Mouse (Mus musculus) embryonic facial prominence, embryonic 13.5 days (tissue): ENCODE measurements around the gene Pmf1. TPM values are rescaled to one million over a fixed set of nuclear protein-coding genes. Genes with fewer than 3 reads are reported as not detected.
A peak's percentile ranks its signal among the peaks of the same experiment; 100 is the strongest.
"Not testable (repeated sequence)": the region's sequence is repeated elsewhere in the genome, so short reads cannot be mapped to it uniquely, and the experiment has no call there.

Source experiments
- ATAC-seq: fragments of 200-750 bp; cut with Nextera tagmentation; 2 replicates; pipeline ENCODE4 v1.8.0; 2017; ENCODE audit warnings: low read depth; ENCODE audit not compliant: insufficient number of reproducible peaks, insufficient read depth, low FRiP score, low TSS enrichment
- H3K27ac ChIP-seq: fragments of 300-500 bp; sonication (generic); 2 replicates; pipeline ENCODE4 v1.5.1; 2015; ENCODE audit warnings: moderate library complexity, mild to moderate bottlenecking, inconsistent platforms
- H3K27me3 ChIP-seq: fragments of 300-500 bp; sonication (generic); 2 replicates; pipeline ENCODE4 v1.6.1; 2015; ENCODE audit warnings: mild to moderate bottlenecking, inconsistent platforms
- H3K36me3 ChIP-seq: fragments of 300-500 bp; sonication (generic); 2 replicates; pipeline ENCODE4 v1.6.1; 2015; ENCODE audit warnings: mild to moderate bottlenecking, inconsistent platforms
- H3K4me1 ChIP-seq: fragments of 300-500 bp; sonication (generic); 2 replicates; pipeline ENCODE4 v1.6.1; 2015; ENCODE audit warnings: inconsistent platforms
- H3K4me2 ChIP-seq: fragments of 300-500 bp; sonication (generic); 2 replicates; pipeline ENCODE4 v1.6.1; 2015; ENCODE audit warnings: moderate library complexity, mild to moderate bottlenecking, inconsistent platforms
- H3K4me3 ChIP-seq: fragments of 300-500 bp; sonication (generic); 2 replicates; pipeline ENCODE4 v1.5.1; 2015; ENCODE audit warnings: mild to moderate bottlenecking, inconsistent platforms
- H3K9ac ChIP-seq: fragments of 300-500 bp; sonication (generic); 2 replicates; pipeline ENCODE4 v1.6.1; 2015; ENCODE audit warnings: mild to moderate bottlenecking, inconsistent platforms
- H3K9me3 ChIP-seq: fragments of 300-500 bp; sonication (generic); 2 replicates; pipeline ENCODE4 v1.6.1; 2016; ENCODE audit warnings: inconsistent platforms
- WGBS: fragments of 180-500 bp; shearing (Covaris S2); methylation state at CpG from one replicate; pipeline ENCODE4 v1.1.7; 2015; ENCODE audit warnings: mixed read lengths; 5-methylcytosine and 5-hydroxymethylcytosine counted together
- polyA plus RNA-seq: library from polyadenylated mRNA; unstranded; fragments of >200 nt; fragmentation: Nextera tagmentation; extraction: Ambion mirVana; gene quantifications from 2 replicates; pipeline ENCODE4 v1.2.1, GENCODE M21; 2015

Pmf1 gene
- polyA plus RNA-seq, 1 experiment from 2014 or later: 153 TPM

DNA sequence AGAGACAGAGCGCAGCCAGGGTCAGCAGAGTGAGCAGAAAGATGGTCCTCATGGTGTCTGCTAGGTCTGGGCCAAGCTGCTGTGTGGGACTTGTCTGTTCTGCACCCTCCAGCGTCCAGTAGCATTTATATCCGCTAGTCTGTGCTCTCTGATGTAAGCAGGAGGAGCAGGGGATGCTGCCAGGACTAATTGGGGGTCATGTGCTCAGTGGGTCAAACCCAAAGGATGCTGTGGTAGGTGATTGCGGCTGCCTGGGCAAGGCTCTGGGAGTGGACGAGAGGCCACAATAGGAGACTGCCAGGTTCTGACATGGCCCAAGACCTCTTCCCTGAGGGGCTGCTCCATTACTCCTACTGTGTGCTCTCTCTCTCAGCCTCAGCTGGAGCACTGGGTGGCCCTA lies 25.8 kb downstream of the Pmf1 start, which contains the start of gene Bglap:
Gene Bglap (minus strand): TSS at position 101 of the 400 bp plus-strand sequence.
- 75% methylated on average over 5 of the region's 5 CpGs for WGBS
- Histone ChIP-seq H3K9me3 (no peaks in the 10 kb centered on the region), H3K4me3 (no peak within 1 kb of the TSS), H3K27ac (no peak within 1 kb of the TSS), H3K4me2 (no peak within 1 kb of the TSS), H3K36me3 (no peaks in the 10 kb centered on the region), H3K9ac (no peak within 1 kb of the TSS), H3K27me3 (no peaks in the 10 kb centered on the region), H3K4me1 (peaks cover 5% of the 10 kb centered on the region; the same call in 1 of the 2 replicates)
- no peak for ATAC-seq

DNA sequence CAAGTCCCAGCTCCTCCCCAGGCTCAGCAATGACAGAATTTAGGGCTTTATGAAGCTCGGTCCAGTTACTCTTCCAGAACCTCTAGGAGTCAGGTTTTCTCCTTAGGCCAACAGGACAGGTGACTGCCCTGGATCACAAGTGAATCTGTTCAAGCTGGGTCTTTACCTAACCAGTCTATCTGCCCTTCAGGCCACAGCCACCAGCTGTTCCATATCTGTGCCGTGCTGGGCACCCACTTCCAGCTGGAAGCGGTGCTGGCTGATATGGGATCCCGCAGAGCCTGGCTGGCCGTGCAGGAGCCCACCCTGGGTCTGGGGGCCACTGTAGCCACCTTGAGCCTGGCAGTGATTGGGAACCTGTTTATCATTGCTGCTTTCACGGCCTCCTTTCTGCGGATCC lies 27.7 kb downstream of the Pmf1 start:
- H3K36me3 ChIP-seq, H3K27me3 ChIP-seq, ATAC-seq, H3K4me3 ChIP-seq, H3K4me1 ChIP-seq, H3K9ac ChIP-seq, H3K9me3 ChIP-seq, H3K27ac ChIP-seq: not testable (repeated sequence)
- WGBS: 0% methylated on average over 1 of the region's 7 CpGs
- H3K4me2 ChIP-seq: peak overlapping the region; percentile 56; the same call in 1 of the 2 replicates

DNA sequence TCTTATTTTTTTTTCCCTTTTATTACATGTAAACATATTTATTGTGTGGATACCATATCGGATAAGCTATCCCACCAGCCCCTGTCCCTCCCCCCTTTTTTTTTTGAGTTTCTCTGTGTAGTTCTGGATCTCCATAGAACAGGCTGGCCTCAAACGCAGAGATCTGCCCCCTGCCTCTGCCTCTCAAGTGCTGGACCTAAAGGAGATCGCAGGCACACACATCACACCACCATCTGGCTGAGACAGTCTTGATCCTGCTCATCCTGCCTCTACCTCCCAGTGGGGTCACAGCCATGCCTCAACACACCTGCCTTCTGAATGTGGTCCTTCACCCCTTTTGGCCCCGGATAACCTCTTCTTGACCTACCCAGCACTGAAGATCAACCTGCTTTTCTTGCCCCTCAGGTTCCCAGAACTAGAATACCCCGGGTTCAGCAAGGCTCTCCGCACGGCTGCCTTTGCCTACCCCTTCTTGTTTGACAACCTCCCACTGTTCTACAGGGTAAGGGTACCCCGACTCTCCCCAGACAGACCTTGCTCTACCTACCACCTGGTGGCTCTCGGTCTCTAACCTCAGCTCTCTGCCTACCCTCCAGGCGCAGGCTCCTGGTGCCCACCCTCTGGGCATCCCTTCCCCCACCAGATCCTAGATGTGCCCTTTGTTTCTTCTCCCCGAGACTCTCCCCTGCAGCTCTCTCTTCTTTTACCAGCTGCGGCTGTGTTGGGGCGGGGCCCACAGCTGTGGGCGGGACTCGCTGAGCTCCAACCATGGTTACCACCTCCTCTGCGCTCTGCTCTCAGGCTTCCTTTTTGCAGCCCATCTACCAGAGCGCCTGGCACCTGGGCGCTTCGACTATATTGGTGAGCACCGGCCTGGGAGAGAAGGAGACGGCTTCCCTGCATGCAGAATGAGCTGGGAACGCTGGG lies 28.5 kb downstream of the Pmf1 start:
- not testable (repeated sequence) for H3K4me1 ChIP-seq, H3K27me3 ChIP-seq, H3K9me3 ChIP-seq, H3K36me3 ChIP-seq
- H3K27ac ChIP-seq: peak overlapping the region; percentile 34; the same call in 1 of the 2 replicates
- H3K4me3 ChIP-seq: peak overlapping the region; percentile 30
- ATAC-seq: peak; percentile 74; the same call in 1 of the 2 replicates
- 7% methylated on average over 19 of the region's 22 CpGs for WGBS
- peak overlapping the region; percentile 56 for H3K4me2 ChIP-seq
- H3K9ac ChIP-seq: peak overlapping the region; percentile 28

DNA sequence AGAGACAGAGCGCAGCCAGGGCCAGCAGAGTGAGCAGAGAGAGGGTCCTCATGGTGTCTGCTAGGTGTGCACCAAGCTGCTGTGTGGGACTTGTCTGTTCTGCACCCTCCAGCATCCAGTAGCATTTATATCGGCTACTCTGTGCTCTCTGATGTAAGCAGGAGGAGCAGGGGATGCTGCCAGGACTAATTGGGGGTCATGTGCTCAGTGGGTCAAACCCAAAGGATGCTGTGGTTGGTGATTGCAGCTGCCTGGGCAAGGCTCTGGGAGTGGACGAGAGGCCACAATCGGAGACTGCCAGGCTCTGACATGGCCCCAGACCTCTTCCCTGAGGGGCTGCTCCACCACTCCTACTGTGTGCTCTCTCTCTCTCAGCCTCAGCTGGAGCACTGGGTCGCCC lies 31.5 kb downstream of the Pmf1 start, which contains the start of gene Bglap2:
Gene Bglap2 (minus strand): TSS at position 101 of the 400 bp plus-strand sequence.
- H3K4me3 ChIP-seq, ATAC-seq, H3K27ac ChIP-seq, H3K9me3 ChIP-seq, H3K27me3 ChIP-seq, H3K9ac ChIP-seq, H3K36me3 ChIP-seq, H3K4me2 ChIP-seq: not testable (repeated sequence)
- H3K4me1 ChIP-seq: peaks cover 13% of the 10 kb centered on the region; the same call in 1 of the 2 replicates
- 76% methylated on average over 5 of the region's 5 CpGs for WGBS

- peaks cover 12% of the 10 kb centered on the region; the same call in 1 of the 2 replicates for H3K4me1 ChIP-seq
- H3K4me3 ChIP-seq: peak overlapping the region; percentile 30
- H3K4me2 ChIP-seq: peak overlapping the region; percentile 57
- H3K27ac ChIP-seq: 0 out of 2 replicates have a peak overlapping the region, but pooled peaks have one; percentile 77
- not testable (repeated sequence) for H3K27me3 ChIP-seq, H3K9me3 ChIP-seq, ATAC-seq, H3K36me3 ChIP-seq
- 17% methylated on average over 6 of the region's 7 CpGs for WGBS
- H3K9ac ChIP-seq: peak overlapping the region; percentile 54
Measured at GRCm38 (mm10) chr3:88376644-88377043, 33.5 kb downstream of the Pmf1 start.

DNA sequence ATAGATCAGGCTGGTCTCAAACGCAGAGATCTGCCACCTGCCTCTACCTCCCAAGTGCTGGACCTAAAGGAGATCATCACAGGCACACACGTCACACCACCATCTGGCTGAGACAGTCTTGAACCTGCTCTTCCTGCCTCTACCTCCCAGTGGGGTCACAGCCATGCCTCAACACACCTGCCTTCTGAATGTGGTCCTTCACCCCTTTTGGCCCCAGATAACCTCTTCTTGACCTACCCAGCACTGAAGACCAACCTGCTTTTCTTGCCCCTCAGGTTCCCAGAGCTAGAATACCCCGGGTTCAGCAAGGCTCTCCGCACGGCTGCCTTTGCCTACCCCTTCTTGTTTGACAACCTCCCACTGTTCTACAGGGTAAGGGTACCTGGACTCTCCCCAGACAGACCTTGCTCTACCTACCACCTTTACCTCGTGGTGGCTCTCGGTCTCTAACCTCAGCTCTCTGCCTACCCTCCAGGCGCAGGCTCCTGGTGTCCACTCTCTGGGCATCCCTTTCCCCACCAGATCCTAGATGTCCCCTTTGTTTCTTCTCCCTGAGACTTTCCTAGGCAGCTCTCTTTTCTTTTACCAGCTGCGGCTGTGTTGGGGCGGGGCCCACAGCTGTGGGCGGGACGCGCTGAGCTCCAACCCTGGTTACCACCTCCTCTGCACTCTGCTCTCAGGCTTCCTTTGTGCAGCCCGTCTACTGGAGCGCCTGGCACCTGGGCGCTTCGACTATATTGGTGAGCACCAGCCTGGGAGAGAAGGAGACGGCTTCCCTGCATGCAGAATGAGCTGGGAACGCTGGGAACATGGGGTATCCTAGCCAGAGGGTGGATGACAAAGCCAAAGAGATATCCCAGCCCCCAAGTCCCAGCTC lies 34.1 kb downstream of the Pmf1 start:
- 9% methylated on average over 18 of the region's 19 CpGs for WGBS
- H3K27me3 ChIP-seq, H3K36me3 ChIP-seq, H3K9me3 ChIP-seq, H3K4me1 ChIP-seq: not testable (repeated sequence)
- Histone ChIP-seq H3K27ac (peak overlapping the region; percentile 77; the same call in 1 of the 2 replicates), H3K9ac (peak overlapping the region; percentile 54), H3K4me2 (peak overlapping the region; percentile 57), H3K4me3 (peak overlapping the region; percentile 30)
- peak; percentile 88 for ATAC-seq

DNA sequence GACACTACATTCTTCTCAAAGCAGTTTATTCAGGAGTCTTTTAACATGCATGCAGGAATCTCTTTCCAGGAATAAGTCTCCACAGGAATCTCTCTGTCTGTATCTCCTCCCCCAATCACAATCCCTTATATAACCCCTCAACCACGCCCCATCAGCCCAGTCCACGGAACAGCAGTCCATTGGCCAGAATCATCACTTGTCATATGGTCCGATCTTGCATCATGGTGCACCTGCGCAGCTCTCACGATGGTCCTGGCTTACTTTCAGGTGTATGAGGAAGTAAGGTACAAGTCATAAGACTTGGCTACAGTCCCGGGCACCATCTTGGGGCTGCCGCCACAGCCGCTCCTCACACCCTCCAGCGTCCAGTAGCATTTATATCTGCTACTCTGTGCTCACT lies 37.5 kb downstream of the Pmf1 start, which contains the start of gene Bglap3:
Gene Bglap3 (minus strand): TSS at position 101 of the 400 bp plus-strand sequence.
- not testable (repeated sequence) for H3K4me3 ChIP-seq, H3K4me2 ChIP-seq, H3K9me3 ChIP-seq, H3K9ac ChIP-seq, H3K27ac ChIP-seq, H3K27me3 ChIP-seq, ATAC-seq, H3K36me3 ChIP-seq, H3K4me1 ChIP-seq
- WGBS: 93% methylated on average over 9 of the region's 9 CpGs

GRCm38 (mm10) chr3:88368511-88368910 lies 41.6 kb downstream of the Pmf1 start:
- H3K27me3 ChIP-seq: peaks cover 28% of the 10 kb centered on the region

GRCm38 (mm10) chr3:88367517-88367916 lies 42.6 kb downstream of the Pmf1 start:
- H3K4me1 ChIP-seq, H3K9me3 ChIP-seq, H3K9ac ChIP-seq, H3K27ac ChIP-seq, H3K36me3 ChIP-seq, H3K4me3 ChIP-seq, ATAC-seq: not testable (repeated sequence)
- Histone ChIP-seq H3K27me3 (peaks cover 28% of the 10 kb centered on the region), H3K4me2 (peak overlapping the region; percentile 58)
- 52% methylated on average over 3 of the region's 7 CpGs for WGBS

More at GRCm38 (mm10) chr3:88368511-88368910, 41.6 kb downstream of the Pmf1 start:
- ATAC-seq, H3K36me3 ChIP-seq, H3K9ac ChIP-seq, H3K4me2 ChIP-seq, H3K4me1 ChIP-seq, H3K4me3 ChIP-seq, H3K9me3 ChIP-seq, H3K27ac ChIP-seq: not testable (repeated sequence)
- 79% methylated on average over 7 of the region's 7 CpGs for WGBS

GRCm38 (mm10) chr3:88366830-88367428 lies 43.2 kb downstream of the Pmf1 start:
- H3K4me3 ChIP-seq: peak overlapping the region; percentile 31
- peak; percentile 68 for ATAC-seq
- WGBS: 3% methylated on average over 21 of the region's 22 CpGs

More at GRCm38 (mm10) chr3:88366830-88367428, 43.2 kb downstream of the Pmf1 start:
- H3K9me3 ChIP-seq, H3K27ac ChIP-seq, H3K4me1 ChIP-seq: not testable (repeated sequence)
- Histone ChIP-seq H3K4me2 (peak overlapping the region; percentile 58), H3K36me3 (peaks cover 12% of the 10 kb centered on the region), H3K27me3 (peaks cover 28% of the 10 kb centered on the region), H3K9ac (0 out of 2 replicates have a peak overlapping the region, but pooled peaks have one; percentile 49)
